Mouse (Mus musculus): Measurements from ENCODE around the gene Pex12. TPM values are rescaled to one million over a fixed set of nuclear protein-coding genes. Genes with fewer than 3 reads are reported as not detected.

Gene Pex12
- polyA plus RNA-seq, 1 experiment from 2014 or later, result 15.3 TPM

GRCm38 (mm10) chr11:83304485-83304884 lies 2.1 kb upstream of the Pex12 start:
- no peak overlapping the region for H3K9ac ChIP-seq (ENCODE audit: low read depth, low read length)
- WGBS, result 75% methylated on average over 2 of the region's 2 CpGs
- ATAC-seq, result no peak
- peak overlapping the region; percentile 26; the same call in 1 of the 2 replicates for H3K4me2 ChIP-seq (ENCODE audit: low read depth, low read length)
- no peak overlapping the region for H3K27ac ChIP-seq (ENCODE audit: low read length)
- H3K27me3 ChIP-seq (replicated peaks; ENCODE audit: control insufficient read depth, insufficient read depth, low read length), result no peaks in the 10 kb centered on the region
- no peaks in the 10 kb centered on the region for H3K36me3 ChIP-seq (ENCODE audit: control insufficient read depth, insufficient read depth, low read length)
- no peak overlapping the region for H3K4me3 ChIP-seq (ENCODE audit: low read length)
- H3K4me1 ChIP-seq (ENCODE audit: control insufficient read depth, insufficient read depth, low read length), result peaks cover 15% of the 10 kb centered on the region
- H3K9me3 ChIP-seq (ENCODE audit: control insufficient read depth, low read length), result no peaks in the 10 kb centered on the region

- Histone ChIP-seq H3K4me1 (ENCODE audit: control insufficient read depth, insufficient read depth, low read length) (peaks cover 15% of the 10 kb centered on the region), H3K9ac (ENCODE audit: low read depth, low read length) (peak overlapping the region; percentile 39; the same call in 1 of the 2 replicates), H3K9me3 (ENCODE audit: control insufficient read depth, low read length) (no peaks in the 10 kb centered on the region), H3K4me3 (ENCODE audit: low read length) (peak overlapping the region; percentile 21), H3K27ac (ENCODE audit: low read length) (no peak overlapping the region), H3K27me3 (replicated peaks; ENCODE audit: control insufficient read depth, insufficient read depth, low read length) (no peaks in the 10 kb centered on the region), H3K36me3 (ENCODE audit: control insufficient read depth, insufficient read depth, low read length) (no peaks in the 10 kb centered on the region), H3K4me2 (ENCODE audit: low read depth, low read length) (peak overlapping the region; percentile 75)
- ATAC-seq, result 0 out of 2 replicates have a peak, but pooled peaks have one; percentile 15
- WGBS, result 41% methylated on average over 5 of the region's 5 CpGs
These were observed 1.4 kb upstream of the Pex12 start for GRCm38 (mm10) chr11:83303751-83304150.

- Histone ChIP-seq H3K4me2 (ENCODE audit: low read depth, low read length) (peak overlapping the region; percentile 53), H3K9me3 (ENCODE audit: control insufficient read depth, low read length) (no peaks in the 10 kb centered on the region), H3K4me3 (ENCODE audit: low read length) (peak overlapping the region; percentile 95), H3K9ac (ENCODE audit: low read depth, low read length) (peak overlapping the region; percentile 98), H3K27me3 (replicated peaks; ENCODE audit: control insufficient read depth, insufficient read depth, low read length) (no peaks in the 10 kb centered on the region), H3K27ac (ENCODE audit: low read length) (peak overlapping the region; percentile 99), H3K36me3 (ENCODE audit: control insufficient read depth, insufficient read depth, low read length) (no peaks in the 10 kb centered on the region), H3K4me1 (ENCODE audit: control insufficient read depth, insufficient read depth, low read length) (peaks cover 21% of the 10 kb centered on the region)
- 6% methylated on average over 10 of the region's 10 CpGs for WGBS
- ATAC-seq, result no peak
These were observed 262 bp downstream of the Pex12 start for GRCm38 (mm10) chr11:83302124-83302523.

- Histone ChIP-seq H3K27ac (ENCODE audit: low read length) (no peak overlapping the region), H3K27me3 (replicated peaks; ENCODE audit: control insufficient read depth, insufficient read depth, low read length) (no peaks in the 10 kb centered on the region), H3K4me2 (ENCODE audit: low read depth, low read length) (no peak overlapping the region), H3K36me3 (ENCODE audit: control insufficient read depth, insufficient read depth, low read length) (no peaks in the 10 kb centered on the region), H3K9me3 (ENCODE audit: control insufficient read depth, low read length) (no peaks in the 10 kb centered on the region), H3K4me3 (ENCODE audit: low read length) (no peak overlapping the region), H3K9ac (ENCODE audit: low read depth, low read length) (no peak overlapping the region), H3K4me1 (ENCODE audit: control insufficient read depth, insufficient read depth, low read length) (peaks cover 18% of the 10 kb centered on the region)
- 59% methylated on average over 2 of the region's 2 CpGs for WGBS
- ATAC-seq, result no peak
These were observed 955 bp downstream of the Pex12 start for GRCm38 (mm10) chr11:83301431-83301831.

- no peak overlapping the region for H3K4me3 ChIP-seq (ENCODE audit: low read length)
- H3K27ac ChIP-seq (ENCODE audit: low read length), result no peak overlapping the region
- no peaks in the 10 kb centered on the region; the same call in 1 of the 2 replicates for H3K36me3 ChIP-seq (ENCODE audit: control insufficient read depth, insufficient read depth, low read length)
- H3K4me2 ChIP-seq (ENCODE audit: low read depth, low read length), result no peak overlapping the region
- 90% methylated on average over 9 of the region's 9 CpGs for WGBS
- H3K27me3 ChIP-seq (replicated peaks; ENCODE audit: control insufficient read depth, insufficient read depth, low read length), result no peaks in the 10 kb centered on the region
- ATAC-seq, result no peak
- H3K9me3 ChIP-seq (ENCODE audit: control insufficient read depth, low read length), result no peaks in the 10 kb centered on the region
- H3K9ac ChIP-seq (ENCODE audit: low read depth, low read length), result no peak overlapping the region
- peaks cover 21% of the 10 kb centered on the region for H3K4me1 ChIP-seq (ENCODE audit: control insufficient read depth, insufficient read depth, low read length)
These were observed 2.7 kb downstream of the Pex12 start for GRCm38 (mm10) chr11:83299724-83300123.

GRCm38 (mm10) chr11:83298225-83299195 lies 3.9 kb downstream of the Pex12 start, which contains the start of gene Ap2b1:
Gene Ap2b1 (plus strand): TSS chr11:83299024.
- 2% methylated on average over 56 of the region's 56 CpGs for WGBS
- Histone ChIP-seq H3K9ac (ENCODE audit: low read depth, low read length) (peak within 1 kb of the TSS; percentile 87), H3K4me3 (ENCODE audit: low read length) (peak within 1 kb of the TSS; percentile 71), H3K4me2 (ENCODE audit: low read depth, low read length) (peak within 1 kb of the TSS; percentile 68), H3K9me3 (ENCODE audit: control insufficient read depth, low read length) (no peaks in the 10 kb centered on the region), H3K4me1 (ENCODE audit: control insufficient read depth, insufficient read depth, low read length) (peaks cover 12% of the 10 kb centered on the region), H3K27me3 (replicated peaks; ENCODE audit: control insufficient read depth, insufficient read depth, low read length) (no peaks in the 10 kb centered on the region), H3K27ac (ENCODE audit: low read length) (peak within 1 kb of the TSS; percentile 93), H3K36me3 (ENCODE audit: control insufficient read depth, insufficient read depth, low read length) (no peaks in the 10 kb centered on the region; the same call in 1 of the 2 replicates)
- peak; percentile 92 for ATAC-seq

GRCm38 (mm10) chr11:83297816-83298215 lies 4.6 kb downstream of the Pex12 start:
- H3K27ac ChIP-seq (ENCODE audit: low read length), result peak overlapping the region; percentile 93

GRCm38 (mm10) chr11:83294133-83294532 lies 8.3 kb downstream of the Pex12 start:
- Histone ChIP-seq H3K4me2 (ENCODE audit: low read depth, low read length) (no peak overlapping the region), H3K9ac (ENCODE audit: low read depth, low read length) (no peak overlapping the region), H3K36me3 (ENCODE audit: control insufficient read depth, insufficient read depth, low read length) (no peaks in the 10 kb centered on the region; the same call in 1 of the 2 replicates), H3K4me3 (ENCODE audit: low read length) (no peak overlapping the region), H3K27ac (ENCODE audit: low read length) (no peak overlapping the region), H3K9me3 (ENCODE audit: control insufficient read depth, low read length) (no peaks in the 10 kb centered on the region), H3K27me3 (replicated peaks; ENCODE audit: control insufficient read depth, insufficient read depth, low read length) (no peaks in the 10 kb centered on the region), H3K4me1 (ENCODE audit: control insufficient read depth, insufficient read depth, low read length) (peaks cover 24% of the 10 kb centered on the region)
- ATAC-seq, result no peak
- WGBS, result 85% methylated on average over 2 of the region's 2 CpGs

More at GRCm38 (mm10) chr11:83297816-83298215, 4.6 kb downstream of the Pex12 start:
- Histone ChIP-seq H3K36me3 (ENCODE audit: control insufficient read depth, insufficient read depth, low read length) (no peaks in the 10 kb centered on the region; the same call in 1 of the 2 replicates), H3K4me2 (ENCODE audit: low read depth, low read length) (peak overlapping the region; percentile 67), H3K27me3 (replicated peaks; ENCODE audit: control insufficient read depth, insufficient read depth, low read length) (no peaks in the 10 kb centered on the region), H3K4me1 (ENCODE audit: control insufficient read depth, insufficient read depth, low read length) (peaks cover 18% of the 10 kb centered on the region), H3K4me3 (ENCODE audit: low read length) (peak overlapping the region; percentile 71), H3K9me3 (ENCODE audit: control insufficient read depth, low read length) (no peaks in the 10 kb centered on the region), H3K9ac (ENCODE audit: low read depth, low read length) (peak overlapping the region; percentile 87; the same call in 1 of the 2 replicates)
- 58% methylated on average over 6 of the region's 6 CpGs for WGBS
- no peak for ATAC-seq

GRCm38 (mm10) chr11:83293182-83293581 lies 9.2 kb downstream of the Pex12 start:
- peak overlapping the region; percentile 71 for H3K4me3 ChIP-seq (ENCODE audit: low read length)
- H3K27me3 ChIP-seq (replicated peaks; ENCODE audit: control insufficient read depth, insufficient read depth, low read length), result no peaks in the 10 kb centered on the region
- 83% methylated on average over 1 of the region's 1 CpGs for WGBS
- H3K9me3 ChIP-seq (ENCODE audit: control insufficient read depth, low read length), result no peaks in the 10 kb centered on the region
- peak overlapping the region; percentile 79 for H3K9ac ChIP-seq (ENCODE audit: low read depth, low read length)
- H3K36me3 ChIP-seq (ENCODE audit: control insufficient read depth, insufficient read depth, low read length), result no peaks in the 10 kb centered on the region; the same call in 1 of the 2 replicates
- no peak for ATAC-seq
- H3K4me2 ChIP-seq (ENCODE audit: low read depth, low read length), result peak overlapping the region; percentile 75
- H3K27ac ChIP-seq (ENCODE audit: low read length), result no peak overlapping the region
- peaks cover 24% of the 10 kb centered on the region for H3K4me1 ChIP-seq (ENCODE audit: control insufficient read depth, insufficient read depth, low read length)
